Mouse (Mus musculus): ENCODE measurements around the gene Il1rap. TPM values are rescaled to one million over a fixed set of nuclear protein-coding genes. Genes with fewer than 3 reads are reported as not detected.

Il1rap gene
- polyA plus RNA-seq, 2 experiments: 0.98 to 2.1 TPM

GRCm38 (mm10) chr16:26722464-26722863 lies 141.0 kb downstream of the Il1rap start:
- H3K4me2 ChIP-seq (ENCODE audit: low read depth): no peak overlapping the region
- no peak overlapping the region for H3K27ac ChIP-seq
- no peak for TF ChIP-seq EP300 (IDR thresholded peaks at IDR 0.05; ENCODE audit: low read depth)
- no peak for TF ChIP-seq CTCF (IDR thresholded peaks at IDR 0.05; ENCODE audit: low read depth)
- no peaks in the 10 kb centered on the region for H3K9me3 ChIP-seq (ENCODE audit: control insufficient read depth, low read length)
- WGBS (ENCODE audit: insufficient replicate concordance): 79% methylated on average over 11 of the region's 11 CpGs
- ATAC-seq (ENCODE audit: insufficient read depth) (no peak), DNase-seq (ENCODE audit: low read depth in 3 of 3, low spot score in 3 of 3) (no peak)
- no peaks in the 10 kb centered on the region for H3K36me3 ChIP-seq (replicated peaks; ENCODE audit: control insufficient read depth, insufficient read depth, low read depth)
- H3K27me3 ChIP-seq (ENCODE audit: control insufficient read depth, insufficient read depth, low read length): no peaks in the 10 kb centered on the region
- H3K9ac ChIP-seq (replicated peaks): no peak overlapping the region
- H3K4me3 ChIP-seq (ENCODE audit: insufficient read depth in 1 of 2, low read depth in 2 of 2, low read length in 2 of 2): no peak overlapping the region
- no peaks in the 10 kb centered on the region for H3K4me1 ChIP-seq (replicated peaks; ENCODE audit: control insufficient read depth in 2 of 2, insufficient read depth in 2 of 2, low read length in 1 of 2)

- no peak for ATAC-seq (ENCODE audit: insufficient read depth)
- DNase-seq (ENCODE audit: low read depth in 3 of 3, low spot score in 3 of 3): no peak
- H3K36me3 ChIP-seq (replicated peaks; ENCODE audit: control insufficient read depth, insufficient read depth, low read depth): no peaks in the 10 kb centered on the region
Observed at GRCm38 (mm10) chr16:26723952-26724747, 142.6 kb downstream of the Il1rap start.

GRCm38 (mm10) chr16:26728139-26728538 lies 146.6 kb downstream of the Il1rap start:
- H3K9ac ChIP-seq (replicated peaks): no peak overlapping the region
- H3K4me2 ChIP-seq (ENCODE audit: low read depth): no peak overlapping the region
- no peaks in the 10 kb centered on the region for H3K27me3 ChIP-seq (ENCODE audit: control insufficient read depth, insufficient read depth, low read length)
- no peaks in the 10 kb centered on the region for H3K4me1 ChIP-seq (replicated peaks; ENCODE audit: control insufficient read depth in 2 of 2, insufficient read depth in 2 of 2, low read length in 1 of 2)
- TF ChIP-seq EP300 (IDR thresholded peaks at IDR 0.05; ENCODE audit: low read depth): no peak
- TF ChIP-seq CTCF (IDR thresholded peaks at IDR 0.05; ENCODE audit: low read depth): no peak
- no peak overlapping the region for H3K27ac ChIP-seq
- H3K4me3 ChIP-seq (ENCODE audit: insufficient read depth in 1 of 2, low read depth in 2 of 2, low read length in 2 of 2): no peak overlapping the region
- WGBS (ENCODE audit: insufficient replicate concordance): 34% methylated on average over 3 of the region's 3 CpGs
- DNase-seq (ENCODE audit: low read depth in 3 of 3, low spot score in 3 of 3): no peak
- no peaks in the 10 kb centered on the region for H3K36me3 ChIP-seq (replicated peaks; ENCODE audit: control insufficient read depth, insufficient read depth, low read depth)
- ATAC-seq (ENCODE audit: insufficient read depth): no peak
- no peaks in the 10 kb centered on the region for H3K9me3 ChIP-seq (ENCODE audit: control insufficient read depth, low read length)

More at GRCm38 (mm10) chr16:26723952-26724747, 142.6 kb downstream of the Il1rap start:
- no peaks in the 10 kb centered on the region for H3K4me1 ChIP-seq (replicated peaks; ENCODE audit: control insufficient read depth in 2 of 2, insufficient read depth in 2 of 2, low read length in 1 of 2)
- 58% methylated on average over 5 of the region's 5 CpGs for WGBS (ENCODE audit: insufficient replicate concordance)
- no peak overlapping the region for H3K9ac ChIP-seq (replicated peaks)
- no peak overlapping the region for H3K4me3 ChIP-seq (ENCODE audit: insufficient read depth in 1 of 2, low read depth in 2 of 2, low read length in 2 of 2)
- no peaks in the 10 kb centered on the region for H3K27me3 ChIP-seq (ENCODE audit: control insufficient read depth, insufficient read depth, low read length)
- TF ChIP-seq CTCF (IDR thresholded peaks at IDR 0.05; ENCODE audit: low read depth) (no peak), EP300 (IDR thresholded peaks at IDR 0.05; ENCODE audit: low read depth) (no peak)
- no peaks in the 10 kb centered on the region for H3K9me3 ChIP-seq (ENCODE audit: control insufficient read depth, low read length)
- H3K4me2 ChIP-seq (ENCODE audit: low read depth): no peak overlapping the region
- no peak overlapping the region for H3K27ac ChIP-seq

- H3K4me1 ChIP-seq (replicated peaks; ENCODE audit: control insufficient read depth in 2 of 2, insufficient read depth in 2 of 2, low read length in 1 of 2): no peaks in the 10 kb centered on the region
Observed at GRCm38 (mm10) chr16:26730941-26731340, 149.4 kb downstream of the Il1rap start.

GRCm38 (mm10) chr16:26732566-26732965 lies 151.1 kb downstream of the Il1rap start:
- no peak overlapping the region for H3K9ac ChIP-seq (replicated peaks)
- H3K4me2 ChIP-seq (ENCODE audit: low read depth): no peak overlapping the region
- H3K27me3 ChIP-seq (ENCODE audit: control insufficient read depth, insufficient read depth, low read length): no peaks in the 10 kb centered on the region
- no peaks in the 10 kb centered on the region for H3K9me3 ChIP-seq (ENCODE audit: control insufficient read depth, low read length)
- no peaks in the 10 kb centered on the region for H3K4me1 ChIP-seq (replicated peaks; ENCODE audit: control insufficient read depth in 2 of 2, insufficient read depth in 2 of 2, low read length in 1 of 2)
- H3K36me3 ChIP-seq (replicated peaks; ENCODE audit: control insufficient read depth, insufficient read depth, low read depth): no peaks in the 10 kb centered on the region
- DNase-seq (ENCODE audit: low read depth in 3 of 3, low spot score in 3 of 3) (no peak), ATAC-seq (ENCODE audit: insufficient read depth) (no peak)
- no peak overlapping the region for H3K4me3 ChIP-seq (ENCODE audit: insufficient read depth in 1 of 2, low read depth in 2 of 2, low read length in 2 of 2)
- 60% methylated on average over 3 of the region's 3 CpGs for WGBS (ENCODE audit: insufficient replicate concordance)
- H3K27ac ChIP-seq: no peak overlapping the region
- TF ChIP-seq CTCF (IDR thresholded peaks at IDR 0.05; ENCODE audit: low read depth): no peak
- TF ChIP-seq EP300 (IDR thresholded peaks at IDR 0.05; ENCODE audit: low read depth): no peak

More at GRCm38 (mm10) chr16:26730941-26731340, 149.4 kb downstream of the Il1rap start:
- WGBS (ENCODE audit: insufficient replicate concordance): 62% methylated on average over 1 of the region's 1 CpGs
- TF ChIP-seq EP300 (IDR thresholded peaks at IDR 0.05; ENCODE audit: low read depth) (no peak), CTCF (IDR thresholded peaks at IDR 0.05; ENCODE audit: low read depth) (no peak)
- no peak for ATAC-seq (ENCODE audit: insufficient read depth)
- Histone ChIP-seq H3K27me3 (ENCODE audit: control insufficient read depth, insufficient read depth, low read length) (no peaks in the 10 kb centered on the region), H3K27ac (no peak overlapping the region), H3K36me3 (replicated peaks; ENCODE audit: control insufficient read depth, insufficient read depth, low read depth) (no peaks in the 10 kb centered on the region), H3K9me3 (ENCODE audit: control insufficient read depth, low read length) (no peaks in the 10 kb centered on the region), H3K9ac (replicated peaks) (no peak overlapping the region), H3K4me2 (ENCODE audit: low read depth) (no peak overlapping the region), H3K4me3 (ENCODE audit: insufficient read depth in 1 of 2, low read depth in 2 of 2, low read length in 2 of 2) (no peak overlapping the region)
- DNase-seq (ENCODE audit: low read depth in 3 of 3, low spot score in 3 of 3): no peak

Data from liver, embryonic 14.5 days (tissue).